Mouse (Mus musculus) neutrophil, adult 65 days (primary cell): ENCODE results near the gene Ktn1. TPM values are rescaled to one million over a fixed set of nuclear protein-coding genes. Genes with fewer than 3 reads are reported as not detected.

Experiments
- total RNA-seq: library from RNA; stranded (reverse); gene quantifications from 2 replicates; pipeline ENCODE4 v1.2.4, GENCODE M21; 2023

The Ktn1 gene
- total RNA-seq, result 11.8 and 15.5 TPM in 2 replicates

GRCm38 (mm10) chr14:47648218-47648617 lies at the start of gene Ktn1:
Gene Ktn1 (plus strand): TSS chr14:47648448.

Other genes with a start within 250 kb of the Ktn1 start
- gene Dlgap5, start 230.0 kb upstream of the Ktn1 start, total RNA-seq, result 48.0 and 51.5 TPM in 2 replicates
- gene Fbxo34, start 198.0 kb upstream of the Ktn1 start, total RNA-seq, result 28.7 and 29.6 TPM in 2 replicates
- 26.8 and 33.7 TPM in 2 replicates for gene Atg14, start 77.8 kb upstream of the Ktn1 start, total RNA-seq